Mouse (Mus musculus) stomach, embryonic 14.5 days (tissue): ENCODE results near the gene Il17rd. TPM values are rescaled to one million over a fixed set of nuclear protein-coding genes. Genes with fewer than 3 reads are reported as not detected.
A peak's percentile ranks its signal among the peaks of the same experiment; 100 is the strongest.

Source experiments
- ATAC-seq: fragments of 200-750 bp; cut with Nextera tagmentation; 2 replicates; pipeline ENCODE4 v1.8.0; 2017; ENCODE audit warnings: low read depth, moderate TSS enrichment; ENCODE audit not compliant: insufficient number of reproducible peaks, insufficient read depth, low FRiP score
- H3K27ac ChIP-seq: fragments of 300-500 bp; sonication (generic); 2 replicates; pipeline ENCODE4 v1.5.1; 2014; ENCODE audit warnings: mild to moderate bottlenecking, low read length, moderate library complexity, mixed read lengths
- H3K27me3 ChIP-seq: fragments of 300-500 bp; sonication (generic); 2 replicates; pipeline ENCODE4 v1.6.1; 2014; ENCODE audit warnings: low read length, control low read depth, mixed read lengths; ENCODE audit not compliant: control insufficient read depth, insufficient read depth
- H3K36me3 ChIP-seq: fragments of 300-500 bp; sonication (generic); 2 replicates; pipeline ENCODE4 v1.6.1; 2014; ENCODE audit warnings: mild to moderate bottlenecking, control low read depth, low read length, moderate library complexity, mixed read lengths; ENCODE audit not compliant: control insufficient read depth, insufficient read depth
- H3K4me1 ChIP-seq: fragments of 300-500 bp; sonication (generic); 2 replicates; pipeline ENCODE4 v1.6.1; 2014; ENCODE audit warnings: low read length, control low read depth, mixed read lengths; ENCODE audit not compliant: control insufficient read depth, insufficient read depth
- H3K4me2 ChIP-seq: fragments of 300-500 bp; sonication (generic); replicated peaks from 2 replicates; pipeline ENCODE4 v1.6.1; 2014; ENCODE audit warnings: low read depth, low read length, control low read depth
- H3K4me3 ChIP-seq: fragments of 300-500 bp; sonication (generic); 2 replicates; pipeline ENCODE4 v1.5.1; 2014; ENCODE audit warnings: low read depth, low read length, control low read depth
- H3K9ac ChIP-seq: fragments of 300-500 bp; sonication (generic); replicated peaks from 2 replicates; pipeline ENCODE4 v1.6.1; 2014; ENCODE audit warnings: low read depth, mild to moderate bottlenecking, control low read depth, low read length, moderate library complexity, mixed read lengths
- H3K9me3 ChIP-seq: fragments of 300-500 bp; sonication (generic); 2 replicates; pipeline ENCODE4 v1.6.1; 2016; ENCODE audit warnings: low read depth, low read length, control low read depth; ENCODE audit not compliant: control insufficient read depth
- WGBS: fragments of 180-500 bp; shearing (Covaris S2); extraction: QIAGEN DNeasy Blood & Tissue Kit; methylation state at CpG from one replicate; pipeline ENCODE4 v1.1.7; 2014; 5-methylcytosine and 5-hydroxymethylcytosine counted together
- polyA plus RNA-seq: library from polyadenylated mRNA; unstranded; fragments of >200 nt; fragmentation: Nextera tagmentation; extraction: Ambion mirVana; gene quantifications from 2 replicates; pipeline ENCODE4 v1.2.1, GENCODE M21; 2014

The Il17rd gene
- polyA plus RNA-seq, 1 experiment from 2014 or later = 5.2 TPM

DNA sequence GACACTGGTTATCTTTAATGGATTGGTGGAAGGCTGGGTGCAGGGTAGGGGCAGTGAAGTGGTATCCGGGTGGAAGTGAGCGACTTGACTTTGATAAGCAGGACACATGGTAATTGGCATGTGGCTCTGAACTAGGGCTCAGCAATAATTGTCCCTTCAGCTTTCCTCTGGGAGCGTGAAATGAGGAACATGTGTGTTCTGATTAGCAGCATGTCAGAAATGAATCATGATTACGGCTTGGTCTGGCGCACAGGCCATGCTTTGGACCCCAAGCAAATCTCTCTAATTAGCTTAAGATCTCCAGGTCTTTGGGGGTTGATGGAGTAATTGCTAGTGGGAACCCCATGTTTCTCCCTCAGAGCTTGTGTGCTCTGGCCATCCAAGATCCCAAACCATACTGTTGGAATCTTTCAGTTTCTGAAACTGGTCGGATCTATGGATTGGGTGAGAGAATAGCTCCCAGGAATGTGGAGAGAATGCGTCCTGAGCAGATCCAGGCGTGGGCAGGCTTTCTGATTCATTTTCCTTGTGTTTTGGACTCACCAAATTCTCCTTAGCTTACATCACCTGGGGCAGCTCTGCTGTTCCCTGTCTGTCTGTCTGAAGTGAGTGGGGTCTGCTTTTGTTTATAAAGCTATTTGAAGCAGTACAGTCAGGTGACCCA is 30.8 kb downstream of the Il17rd start:
- no peak for ATAC-seq
- H3K4me2 ChIP-seq = no peak overlapping the region
- H3K36me3 ChIP-seq = no peaks in the 10 kb centered on the region
- no peak overlapping the region for H3K9ac ChIP-seq
- no peaks in the 10 kb centered on the region for H3K27me3 ChIP-seq
- H3K27ac ChIP-seq = peak overlapping the region; percentile 30; the same call in 1 of the 2 replicates
- WGBS = 36% methylated on average over 8 of the region's 8 CpGs
- H3K4me3 ChIP-seq = no peak overlapping the region
- peaks cover 64% of the 10 kb centered on the region for H3K4me1 ChIP-seq
- H3K9me3 ChIP-seq = no peaks in the 10 kb centered on the region

DNA sequence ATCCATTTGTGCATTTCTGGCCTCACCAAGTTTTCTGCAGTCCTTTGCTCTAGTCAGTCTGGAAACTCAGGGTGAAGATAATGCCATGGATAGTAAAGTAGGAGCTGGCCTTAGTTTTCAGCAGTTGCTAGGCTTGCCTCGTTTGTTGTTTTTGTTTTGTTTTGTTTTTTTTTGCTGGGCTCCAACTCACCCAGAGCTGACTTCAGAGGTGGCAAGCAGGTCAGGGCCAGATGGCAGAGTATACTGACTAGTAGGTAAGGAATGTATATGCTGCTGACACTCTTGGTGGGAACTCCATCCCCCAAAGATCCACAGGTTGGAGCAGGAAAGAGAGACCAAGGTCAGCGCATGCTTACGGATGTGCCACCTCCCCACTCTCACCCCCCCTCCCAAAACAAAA is 31.4 kb downstream of the Il17rd start:
- H3K9me3 ChIP-seq = no peaks in the 10 kb centered on the region
- no peaks in the 10 kb centered on the region for H3K36me3 ChIP-seq
- peaks cover 69% of the 10 kb centered on the region for H3K4me1 ChIP-seq
- no peak for ATAC-seq
- peak overlapping the region; percentile 30; the same call in 1 of the 2 replicates for H3K27ac ChIP-seq
- WGBS = 37% methylated on average over 3 of the region's 3 CpGs
- no peak overlapping the region for H3K4me2 ChIP-seq
- no peaks in the 10 kb centered on the region for H3K27me3 ChIP-seq
- no peak overlapping the region for H3K9ac ChIP-seq
- no peak overlapping the region for H3K4me3 ChIP-seq

DNA sequence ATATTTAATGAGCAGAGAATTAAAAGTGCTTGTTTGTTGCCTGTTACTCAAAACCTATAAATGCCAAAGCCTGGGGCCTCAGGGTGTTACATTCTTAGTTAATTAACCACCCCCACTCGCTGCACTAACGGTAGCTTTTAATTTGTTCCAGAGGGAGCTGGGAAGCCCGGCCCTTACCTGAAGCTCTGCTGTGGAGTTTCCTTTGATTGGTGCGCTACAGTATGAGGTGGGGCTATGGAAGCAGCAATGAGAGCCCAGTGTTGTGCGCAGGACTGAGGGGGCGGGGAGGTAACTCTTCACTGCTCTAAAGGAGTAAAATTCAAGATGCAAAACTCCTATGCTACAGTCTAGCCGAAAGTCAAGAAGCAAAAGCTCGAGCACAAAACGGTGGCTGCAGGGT is 32.0 kb downstream of the Il17rd start:
- Histone ChIP-seq H3K27me3 (no peaks in the 10 kb centered on the region), H3K9me3 (no peaks in the 10 kb centered on the region), H3K4me3 (no peak overlapping the region), H3K4me1 (peaks cover 71% of the 10 kb centered on the region), H3K9ac (no peak overlapping the region), H3K36me3 (no peaks in the 10 kb centered on the region), H3K4me2 (no peak overlapping the region), H3K27ac (no peak overlapping the region)
- 33% methylated on average over 9 of the region's 9 CpGs for WGBS
- 0 out of 2 replicates have a peak, but pooled peaks have one; percentile 26 for ATAC-seq

DNA sequence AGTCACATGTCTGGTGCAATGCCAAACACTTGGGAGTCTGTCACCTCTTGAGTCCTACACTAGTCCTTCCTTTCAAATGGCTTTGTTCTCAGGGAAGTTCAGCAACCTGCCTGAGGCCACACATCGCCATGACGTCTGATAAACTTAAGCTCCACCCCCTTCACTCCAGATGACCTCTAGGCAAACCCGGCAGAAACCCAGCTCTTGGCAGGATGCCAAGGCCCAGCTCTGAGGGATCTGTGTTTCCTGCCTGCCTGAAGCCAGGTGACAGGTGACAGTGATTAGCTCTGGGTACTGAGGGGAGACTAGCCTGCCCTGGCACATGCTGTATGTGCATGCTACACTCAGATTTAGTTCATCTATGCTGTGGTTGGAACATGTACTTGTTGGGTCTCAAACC is 33.2 kb downstream of the Il17rd start:
- Histone ChIP-seq H3K4me3 (no peak overlapping the region), H3K9ac (no peak overlapping the region), H3K9me3 (no peaks in the 10 kb centered on the region), H3K36me3 (no peaks in the 10 kb centered on the region), H3K4me2 (no peak overlapping the region), H3K4me1 (peaks cover 71% of the 10 kb centered on the region), H3K27ac (peak overlapping the region; percentile 57; the same call in 1 of the 2 replicates), H3K27me3 (no peaks in the 10 kb centered on the region)
- 9% methylated on average over 3 of the region's 3 CpGs for WGBS
- ATAC-seq = peak; percentile 84

DNA sequence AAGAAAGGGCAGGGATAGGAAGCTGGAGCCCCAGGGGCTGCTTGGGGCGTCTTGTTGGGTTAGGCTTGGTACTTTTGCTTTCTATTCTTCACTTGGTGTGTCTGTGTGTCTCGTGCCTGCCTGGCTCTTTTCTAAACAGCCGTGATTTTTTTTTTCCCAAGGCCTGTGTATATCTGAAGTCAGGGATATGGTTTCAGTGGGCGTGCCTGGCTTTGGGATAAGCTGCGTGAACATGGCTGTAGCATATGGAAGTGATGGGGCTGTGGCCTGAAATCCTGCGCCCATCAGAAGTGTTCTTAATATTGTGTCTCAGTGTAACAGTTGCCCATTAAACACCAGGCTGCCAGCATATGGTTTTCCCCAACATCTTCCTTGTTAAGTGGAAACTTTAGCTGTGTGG is 36.3 kb downstream of the Il17rd start:
- Histone ChIP-seq H3K27ac (no peak overlapping the region), H3K9ac (no peak overlapping the region), H3K27me3 (no peaks in the 10 kb centered on the region), H3K4me2 (no peak overlapping the region), H3K4me3 (no peak overlapping the region), H3K9me3 (no peaks in the 10 kb centered on the region), H3K36me3 (no peaks in the 10 kb centered on the region), H3K4me1 (peaks cover 56% of the 10 kb centered on the region)
- ATAC-seq = no peak
- 23% methylated on average over 6 of the region's 6 CpGs for WGBS

DNA sequence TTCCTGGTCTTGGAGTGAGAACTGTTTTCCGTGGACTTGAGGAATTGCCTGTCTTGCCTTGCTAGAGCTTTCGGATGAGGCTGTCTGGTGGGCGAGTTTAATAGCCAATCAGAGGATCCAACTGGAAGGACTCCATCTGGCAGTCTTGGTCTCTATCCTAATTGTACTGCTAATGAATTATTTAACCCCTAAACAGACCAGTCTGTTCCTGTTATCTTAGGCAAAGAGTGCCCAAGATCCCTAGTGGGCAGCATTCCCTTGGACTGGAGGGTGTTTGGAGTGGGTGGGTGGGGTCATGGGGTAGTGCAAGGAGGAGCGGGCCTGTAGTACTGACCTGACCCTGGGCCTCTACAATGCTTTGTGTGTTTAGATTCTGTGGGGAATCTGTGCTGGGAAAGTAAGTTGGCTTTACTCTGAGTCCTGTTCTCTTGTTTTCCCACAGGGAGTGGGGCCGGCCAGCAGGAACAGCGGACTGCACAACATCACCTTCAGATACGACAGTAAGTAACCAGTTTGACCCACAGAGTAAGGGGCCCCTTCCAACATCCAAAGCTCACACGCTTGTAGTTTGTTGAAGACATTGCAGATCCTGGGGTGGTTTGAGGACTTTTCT is 37.3 kb downstream of the Il17rd start:
- WGBS = 41% methylated on average over 8 of the region's 8 CpGs

DNA sequence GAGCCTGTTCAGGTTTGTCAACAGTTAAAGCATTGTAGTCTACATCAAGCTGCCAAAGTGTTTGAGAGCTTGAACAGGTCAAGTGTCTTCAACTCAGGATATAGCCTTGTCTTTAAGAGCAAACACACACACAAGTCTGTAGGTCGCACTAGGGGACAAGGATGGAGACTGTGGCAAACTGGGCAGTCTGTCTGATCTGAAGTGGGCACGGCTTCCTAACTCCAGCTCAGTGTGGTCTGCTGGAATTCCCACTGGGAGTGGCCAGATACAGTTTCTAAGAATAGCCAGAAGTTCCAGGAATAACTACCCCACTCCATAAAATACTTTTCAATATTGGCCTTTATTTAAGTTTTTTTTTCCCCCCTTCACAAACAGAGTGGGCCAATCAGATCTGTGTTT is 37.8 kb downstream of the Il17rd start:
- Histone ChIP-seq H3K4me3 (no peak overlapping the region), H3K4me2 (no peak overlapping the region), H3K9ac (no peak overlapping the region), H3K4me1 (peaks cover 46% of the 10 kb centered on the region), H3K36me3 (no peaks in the 10 kb centered on the region), H3K27ac (no peak overlapping the region), H3K9me3 (no peaks in the 10 kb centered on the region), H3K27me3 (no peaks in the 10 kb centered on the region)
- WGBS = 59% methylated on average over 2 of the region's 2 CpGs
- no peak for ATAC-seq

More for the DNA sequence above, 37.3 kb downstream of the Il17rd start:
- H3K9ac ChIP-seq = no peak overlapping the region
- no peaks in the 10 kb centered on the region for H3K36me3 ChIP-seq
- no peak overlapping the region for H3K27ac ChIP-seq
- H3K27me3 ChIP-seq = no peaks in the 10 kb centered on the region
- H3K4me3 ChIP-seq = no peak overlapping the region
- no peaks in the 10 kb centered on the region for H3K9me3 ChIP-seq
- peaks cover 47% of the 10 kb centered on the region for H3K4me1 ChIP-seq
- ATAC-seq = no peak
- H3K4me2 ChIP-seq = no peak overlapping the region

DNA sequence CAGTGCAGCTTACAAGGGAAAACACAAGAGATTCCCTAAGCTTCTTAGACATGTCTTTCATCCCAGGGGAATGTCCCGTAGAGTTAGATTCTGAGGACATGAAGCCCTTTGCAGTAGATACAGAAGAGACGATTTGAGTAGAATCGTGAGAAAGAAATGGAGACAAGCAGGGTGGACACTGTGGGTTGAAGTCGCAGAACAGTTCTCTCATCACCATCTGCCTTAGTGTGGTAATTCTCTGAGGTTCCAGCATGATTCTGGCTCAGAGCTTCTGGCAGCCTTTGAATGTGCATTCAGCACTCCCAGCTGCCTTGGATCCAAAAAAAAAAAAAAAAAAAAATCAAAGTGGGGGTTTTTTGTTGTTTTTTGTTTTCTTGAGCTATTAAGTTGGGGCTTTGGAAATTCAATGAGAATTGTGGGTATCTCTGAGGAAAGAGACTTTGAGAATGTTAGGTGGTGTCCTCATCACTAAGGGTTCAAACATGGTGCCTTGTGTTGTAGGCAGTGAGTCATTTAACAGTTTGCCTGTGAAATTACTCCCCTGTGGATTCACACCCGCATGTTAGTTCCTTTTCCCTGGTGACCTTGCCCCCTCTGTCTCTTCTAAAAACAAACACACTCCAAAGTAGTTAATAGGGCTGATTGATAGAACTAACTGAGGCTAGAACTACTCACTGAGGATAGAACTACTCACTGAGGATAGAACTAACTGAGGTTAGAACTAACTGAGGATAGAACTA is 43.0 kb downstream of the Il17rd start:
- H3K4me1 ChIP-seq = peaks cover 5% of the 10 kb centered on the region; the same call in 1 of the 2 replicates
- ATAC-seq = no peak
- no peaks in the 10 kb centered on the region for H3K9me3 ChIP-seq
- H3K27me3 ChIP-seq = no peaks in the 10 kb centered on the region
- WGBS = 72% methylated on average over 5 of the region's 5 CpGs
- H3K27ac ChIP-seq = no peak overlapping the region
- no peak overlapping the region for H3K9ac ChIP-seq
- H3K4me3 ChIP-seq = no peak overlapping the region
- no peak overlapping the region for H3K4me2 ChIP-seq
- peaks cover 4% of the 10 kb centered on the region; the same call in 1 of the 2 replicates for H3K36me3 ChIP-seq
